Mouse (Mus musculus) kidney, adult 2 months (tissue): ENCODE results near the gene Gm20390. TPM values are rescaled to one million over a fixed set of nuclear protein-coding genes. Genes with fewer than 3 reads are reported as not detected.
A peak's percentile ranks its signal among the peaks of the same experiment; 100 is the strongest.

Experiments
- DNase-seq: peaks from one replicate; pipeline ENCODE4 v3.0.0; 2021
- H3K27ac ChIP-seq: fragments of 200-500 bp; 2 replicates; pipeline ENCODE4 v1.5.1; 2012; ENCODE audit warnings: low read depth, low read length, control low read depth, inconsistent platforms; ENCODE audit not compliant: insufficient read depth
- H3K27me3 ChIP-seq: fragments of 200-500 bp; replicated peaks from 2 replicates; pipeline ENCODE4 v1.6.1; 2012; ENCODE audit warnings: mild to moderate bottlenecking, moderate library complexity, low read length, inconsistent platforms; ENCODE audit not compliant: control insufficient read depth, insufficient read depth
- H3K36me3 ChIP-seq: fragments of 200-500 bp; 2 replicates; pipeline ENCODE4 v1.6.1; 2012; ENCODE audit warnings: mild to moderate bottlenecking, moderate library complexity, low read length, inconsistent platforms; ENCODE audit not compliant: control insufficient read depth, insufficient read depth
- H3K4me1 ChIP-seq: fragments of 200-500 bp; 2 replicates; pipeline ENCODE4 v1.6.1; 2011; ENCODE audit warnings: low read length; ENCODE audit not compliant: control insufficient read depth, insufficient read depth
- H3K4me3 ChIP-seq: fragments of 200-500 bp; 2 replicates; pipeline ENCODE4 v1.5.1; 2011; ENCODE audit warnings: mild to moderate bottlenecking, low read depth, low read length, control low read depth; ENCODE audit not compliant: insufficient read depth
- CTCF ChIP-seq: fragments of 200-500 bp; conservative IDR thresholded peaks from 2 replicates; pipeline ENCODE4 v1.5.1; 2011; ENCODE audit warnings: low read depth, mild to moderate bottlenecking, control low read depth, low read length, moderate library complexity, mixed read lengths; ENCODE audit not compliant: insufficient read depth, insufficient read length
- POLR2A ChIP-seq: fragments of 200-500 bp; IDR thresholded peaks from one replicate; pipeline ENCODE4 v1.6.1; 2011; ENCODE audit warnings: low read depth, low read length, control low read depth
- WGBS: fragments of 180-500 bp; shearing (Covaris S2); methylation state at CpG from one replicate; pipeline ENCODE4 v1.1.7; 2018; 5-methylcytosine and 5-hydroxymethylcytosine counted together
- polyA plus RNA-seq: library from polyadenylated mRNA; depleted of rRNA; stranded (reverse); fragments of >200 nt; gene quantifications from 2 replicates; pipeline ENCODE4 v1.2.3, GENCODE M21; 2012

The Gm20390 gene
- polyA plus RNA-seq, 1 experiment, result 88.3 TPM

DNA sequence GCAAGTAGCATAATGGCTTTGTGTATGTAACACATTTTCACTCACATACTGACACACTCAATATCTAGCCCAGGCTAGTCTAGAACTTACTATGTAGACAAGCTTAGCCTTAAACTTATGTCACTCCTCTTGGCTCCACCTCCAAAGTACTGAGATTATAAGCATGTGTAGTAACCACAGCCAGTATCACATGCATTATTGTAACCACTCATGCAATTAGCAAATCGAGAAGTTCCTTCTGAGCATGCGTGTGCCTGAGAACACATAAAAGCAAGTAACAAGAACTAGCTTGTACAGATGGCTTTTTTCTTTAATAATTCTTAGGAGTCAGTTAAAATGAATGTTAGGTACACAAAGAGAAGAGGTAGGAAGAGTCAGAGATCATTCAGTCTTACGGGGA is 16.5 kb upstream of the Gm20390 start:
- DNase-seq, result no peak
- no peak overlapping the region for H3K4me3 ChIP-seq
- no peak overlapping the region for H3K27ac ChIP-seq
- no peaks in the 10 kb centered on the region for H3K36me3 ChIP-seq
- TF ChIP-seq CTCF (no peak), POLR2A (no peak)
- peaks cover 16% of the 10 kb centered on the region for H3K4me1 ChIP-seq
- WGBS, result 92% methylated on average over 3 of the region's 3 CpGs
- no peaks in the 10 kb centered on the region for H3K27me3 ChIP-seq

DNA sequence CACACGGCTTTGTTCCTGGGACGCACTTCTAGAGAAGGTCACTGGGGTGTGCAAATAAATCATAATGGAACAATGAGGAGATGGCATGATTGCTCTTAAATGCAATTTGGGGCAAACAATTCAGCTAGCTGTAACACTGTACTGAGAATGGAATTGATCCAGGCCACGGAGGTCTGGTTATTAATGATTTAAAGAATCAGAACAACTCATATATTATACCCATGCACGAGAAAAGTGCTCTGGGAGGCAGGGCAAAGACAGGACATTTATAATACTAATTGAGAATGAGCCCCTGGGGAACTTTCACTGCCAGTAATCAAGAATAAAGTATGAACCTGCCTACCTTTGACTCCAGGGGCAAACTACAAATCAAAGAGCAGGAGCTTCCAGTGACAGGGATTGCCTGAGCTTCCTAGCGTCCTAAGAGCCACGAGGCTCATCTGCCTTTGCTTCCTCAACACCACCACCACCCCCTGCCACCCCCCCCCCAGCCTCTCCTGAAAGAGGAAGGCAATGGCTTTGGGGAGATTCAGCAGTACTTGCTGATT is 11.5 kb upstream of the Gm20390 start:
- TF ChIP-seq POLR2A, result no peak
- TF ChIP-seq CTCF, result no peak
- DNase-seq, result peak; percentile 67
- WGBS, result 21% methylated on average over 6 of the region's 6 CpGs
- Histone ChIP-seq H3K36me3 (no peaks in the 10 kb centered on the region), H3K27me3 (no peaks in the 10 kb centered on the region), H3K4me3 (no peak overlapping the region), H3K27ac (no peak overlapping the region), H3K4me1 (no peaks in the 10 kb centered on the region; the same call in 1 of the 2 replicates)

DNA sequence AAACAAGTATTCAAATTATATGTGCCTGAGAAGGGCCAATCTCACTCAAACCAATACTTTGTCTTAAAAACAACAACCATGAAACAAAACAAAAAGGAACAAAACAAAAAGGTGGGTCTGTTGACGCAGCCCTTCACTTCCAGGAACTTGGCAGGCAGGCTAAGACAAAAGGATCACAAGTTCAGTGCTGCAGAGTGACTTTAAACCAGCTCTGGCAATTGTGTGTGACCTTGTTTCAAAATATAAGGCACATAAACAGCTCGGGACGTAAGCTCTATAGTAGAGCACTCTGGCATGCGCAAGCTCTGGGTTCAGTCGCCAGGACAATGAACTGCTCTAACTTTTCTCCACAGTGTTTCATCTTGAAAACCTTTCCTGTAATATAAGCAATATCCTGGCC is 4.9 kb upstream of the Gm20390 start:
- no peak overlapping the region for H3K27ac ChIP-seq
- no peak for TF ChIP-seq CTCF
- H3K36me3 ChIP-seq, result no peaks in the 10 kb centered on the region
- WGBS, result 87% methylated on average over 5 of the region's 5 CpGs
- H3K27me3 ChIP-seq, result no peaks in the 10 kb centered on the region
- H3K4me1 ChIP-seq, result no peaks in the 10 kb centered on the region
- H3K4me3 ChIP-seq, result no peak overlapping the region
- DNase-seq, result no peak

DNA sequence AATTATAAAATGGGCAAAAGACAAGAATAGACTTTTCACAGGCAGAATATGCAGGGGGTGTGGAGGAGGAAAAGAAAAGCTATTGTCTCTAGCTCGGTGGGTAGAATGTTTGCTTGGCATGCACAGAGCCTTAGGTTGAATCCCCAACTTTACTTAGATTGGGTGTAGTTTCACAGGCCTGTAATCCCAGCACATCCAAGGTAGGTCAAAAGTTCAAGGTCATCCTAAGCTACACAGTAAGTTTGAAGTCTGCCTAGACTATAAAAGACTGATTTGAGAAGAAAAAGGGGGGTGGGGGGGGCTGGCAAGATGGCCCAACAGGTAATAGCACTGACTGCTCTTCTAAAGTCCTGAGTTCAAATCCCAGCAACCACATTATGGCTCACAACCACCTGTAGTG is 1.7 kb upstream of the Gm20390 start:
- no peak overlapping the region for H3K4me3 ChIP-seq
- TF ChIP-seq CTCF (no peak), POLR2A (no peak)
- DNase-seq, result no peak
- no peak overlapping the region for H3K27ac ChIP-seq
- H3K27me3 ChIP-seq, result no peaks in the 10 kb centered on the region
- H3K4me1 ChIP-seq, result peaks cover 3% of the 10 kb centered on the region; the same call in 1 of the 2 replicates
- 72% methylated on average over 1 of the region's 1 CpGs for WGBS
- H3K36me3 ChIP-seq, result peaks cover 2% of the 10 kb centered on the region; the same call in 1 of the 2 replicates

DNA sequence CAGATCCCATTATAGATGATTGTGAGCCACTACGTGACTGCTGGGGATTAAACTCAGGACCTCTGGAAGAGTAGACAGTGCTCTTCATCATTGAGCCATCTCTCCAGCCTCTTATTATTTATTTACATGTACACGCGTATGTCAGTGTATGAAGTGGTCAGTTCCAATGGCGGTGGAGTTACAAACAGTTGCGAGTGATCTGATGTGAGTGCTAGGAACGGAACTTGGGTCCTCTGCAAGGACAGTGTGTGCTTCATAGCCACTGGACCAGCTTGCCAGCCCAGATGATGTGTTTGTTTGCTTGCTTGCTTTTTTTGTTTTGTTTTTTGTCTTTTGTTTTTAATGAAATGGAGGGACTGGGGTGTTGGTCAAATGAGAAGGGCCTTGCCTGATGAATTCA is 1.1 kb upstream of the Gm20390 start:
- 94% methylated on average over 6 of the region's 6 CpGs for WGBS
- H3K36me3 ChIP-seq, result peaks cover 2% of the 10 kb centered on the region; the same call in 1 of the 2 replicates
- H3K4me1 ChIP-seq, result peaks cover 3% of the 10 kb centered on the region; the same call in 1 of the 2 replicates
- H3K4me3 ChIP-seq, result no peak overlapping the region
- no peak for DNase-seq
- H3K27ac ChIP-seq, result 0 out of 2 replicates have a peak overlapping the region, but pooled peaks have one; percentile 34
- no peak for TF ChIP-seq CTCF
- TF ChIP-seq POLR2A, result no peak
- no peaks in the 10 kb centered on the region for H3K27me3 ChIP-seq

GRCm38 (mm10) chr11:93968848-93969128 is 695 bp upstream of the Gm20390 start:
- WGBS, result 38% methylated on average over 6 of the region's 6 CpGs
- peaks cover 3% of the 10 kb centered on the region; the same call in 1 of the 2 replicates for H3K4me1 ChIP-seq
- TF ChIP-seq POLR2A (no peak), CTCF (no peak)
- no peaks in the 10 kb centered on the region for H3K27me3 ChIP-seq
- peaks cover 2% of the 10 kb centered on the region; the same call in 1 of the 2 replicates for H3K36me3 ChIP-seq
- H3K27ac ChIP-seq, result peak overlapping the region; percentile 34; the same call in 1 of the 2 replicates
- no peak for DNase-seq
- H3K4me3 ChIP-seq, result no peak overlapping the region

- TF ChIP-seq CTCF, result no peak
- TF ChIP-seq POLR2A, result no peak
- WGBS, result 4% methylated on average over 11 of the region's 11 CpGs
- H3K4me1 ChIP-seq, result peaks cover 3% of the 10 kb centered on the region; the same call in 1 of the 2 replicates
- H3K27ac ChIP-seq, result peak overlapping the region; percentile 24; the same call in 1 of the 2 replicates
- no peaks in the 10 kb centered on the region for H3K27me3 ChIP-seq
- H3K36me3 ChIP-seq, result peaks cover 2% of the 10 kb centered on the region; the same call in 1 of the 2 replicates
- DNase-seq, result no peak
- H3K4me3 ChIP-seq, result peak overlapping the region; percentile 82
Measured at GRCm38 (mm10) chr11:93967381-93967780, 712 bp downstream of the Gm20390 start.
